Mouse (Mus musculus) forebrain, embryonic 16.5 days (tissue): ENCODE measurements around the gene Bicdl2. TPM values are rescaled to one million over a fixed set of nuclear protein-coding genes. Genes with fewer than 3 reads are reported as not detected.

Experiments used
- ATAC-seq: fragments of 200-750 bp; cut with Nextera tagmentation; 2 replicates; pipeline ENCODE4 v1.8.0; 2017; ENCODE audit warnings: mild to moderate bottlenecking, moderate library complexity
- H3K27ac ChIP-seq: fragments of 300-500 bp; sonication (generic); 2 replicates; pipeline ENCODE4 v1.5.1; 2014; ENCODE audit warnings: low read length, control low read depth
- H3K27me3 ChIP-seq: fragments of 300-500 bp; sonication (generic); replicated peaks from 2 replicates; pipeline ENCODE4 v1.6.1; 2014; ENCODE audit warnings: low read length; ENCODE audit not compliant: control insufficient read depth, insufficient read depth
- H3K36me3 ChIP-seq: fragments of 300-500 bp; sonication (generic); 2 replicates; pipeline ENCODE4 v1.6.1; 2014; ENCODE audit not compliant: control insufficient read depth, insufficient read depth
- H3K4me1 ChIP-seq: fragments of 300-500 bp; sonication (generic); replicated peaks from 2 replicates; pipeline ENCODE4 v1.6.1; 2014; ENCODE audit warnings: low read length; ENCODE audit not compliant: control insufficient read depth, insufficient read depth
- H3K4me2 ChIP-seq: fragments of 300-500 bp; sonication (generic); 2 replicates; pipeline ENCODE4 v1.6.1; 2014; ENCODE audit warnings: mild to moderate bottlenecking, low read length, control low read depth
- H3K4me3 ChIP-seq: fragments of 300-500 bp; sonication (generic); replicated peaks from 2 replicates; pipeline ENCODE4 v1.5.1; 2014; ENCODE audit warnings: mild to moderate bottlenecking, low read length, control low read depth
- H3K9ac ChIP-seq: fragments of 300-500 bp; sonication (generic); replicated peaks from 2 replicates; pipeline ENCODE4 v1.6.1; 2014; ENCODE audit warnings: low read depth, low read length, control low read depth
- H3K9me3 ChIP-seq: fragments of 300-500 bp; sonication (generic); 2 replicates; pipeline ENCODE4 v1.6.1; 2016; ENCODE audit warnings: low read length; ENCODE audit not compliant: control insufficient read depth
- WGBS: fragments of 180-500 bp; shearing (Covaris S2); extraction: QIAGEN DNeasy Blood & Tissue Kit; methylation state at CpG from one replicate; pipeline ENCODE4 v1.1.7; 2014; 5-methylcytosine and 5-hydroxymethylcytosine counted together
- polyA plus RNA-seq: library from polyadenylated mRNA; unstranded; fragments of >200 nt; fragmentation: Nextera tagmentation; extraction: Ambion mirVana; gene quantifications from 2 replicates; pipeline ENCODE4 v1.2.1, GENCODE M21; 2015

The Bicdl2 gene
- polyA plus RNA-seq: 0.39 TPM in 1 of 2 replicates, not detected in the other

GRCm38 (mm10) chr17:23660117-23660875 lies at the start of gene Bicdl2:
Bicdl2 (plus strand) TSS chr17:23660506.
- no peak within 1 kb of the TSS for H3K4me2 ChIP-seq

GRCm38 (mm10) chr17:23617087-23617486 lies 43.2 kb upstream of the Bicdl2 start:
- Histone ChIP-seq H3K9ac (no peak overlapping the region), H3K4me1 (no peaks in the 10 kb centered on the region), H3K4me2 (no peak overlapping the region), H3K36me3 (no peaks in the 10 kb centered on the region), H3K4me3 (no peak overlapping the region), H3K27me3 (peaks cover 6% of the 10 kb centered on the region; the same call in 1 of the 2 replicates), H3K9me3 (no peaks in the 10 kb centered on the region), H3K27ac (no peak overlapping the region)
- WGBS: 69% methylated on average over 9 of the region's 9 CpGs
- ATAC-seq: no peak

More at GRCm38 (mm10) chr17:23660117-23660875, at the start of gene Bicdl2:
- Histone ChIP-seq H3K4me3 (no peak within 1 kb of the TSS), H3K27ac (no peak within 1 kb of the TSS), H3K4me1 (0 out of 2 replicates have a peak, but pooled peaks cover 2% of the 10 kb centered on the region), H3K27me3 (peaks cover 38% of the 10 kb centered on the region), H3K36me3 (no peaks in the 10 kb centered on the region), H3K9me3 (no peaks in the 10 kb centered on the region), H3K9ac (no peak within 1 kb of the TSS)
- 5% methylated on average over 27 of the region's 27 CpGs for WGBS
- ATAC-seq: no peak

DNA sequence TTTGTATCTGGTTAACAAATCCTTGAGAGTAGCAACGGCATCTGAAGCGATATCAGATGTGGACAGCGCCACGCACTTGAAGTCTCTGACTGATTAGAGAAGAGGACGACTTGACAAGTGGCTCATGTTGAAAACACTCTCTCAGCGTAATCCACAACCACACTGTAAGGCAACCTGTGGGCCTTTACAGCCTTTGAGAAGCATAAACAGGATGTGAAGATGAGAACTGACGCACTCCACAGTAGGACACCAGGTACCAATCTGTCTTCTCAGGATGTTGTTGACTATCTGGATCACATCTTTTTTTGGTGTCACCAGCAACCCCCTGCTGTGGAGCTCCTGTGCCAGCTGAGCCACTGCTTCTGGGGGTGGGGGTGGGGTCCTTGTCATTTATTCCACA lies 40.0 kb upstream of the Bicdl2 start:
- no peak for ATAC-seq

DNA sequence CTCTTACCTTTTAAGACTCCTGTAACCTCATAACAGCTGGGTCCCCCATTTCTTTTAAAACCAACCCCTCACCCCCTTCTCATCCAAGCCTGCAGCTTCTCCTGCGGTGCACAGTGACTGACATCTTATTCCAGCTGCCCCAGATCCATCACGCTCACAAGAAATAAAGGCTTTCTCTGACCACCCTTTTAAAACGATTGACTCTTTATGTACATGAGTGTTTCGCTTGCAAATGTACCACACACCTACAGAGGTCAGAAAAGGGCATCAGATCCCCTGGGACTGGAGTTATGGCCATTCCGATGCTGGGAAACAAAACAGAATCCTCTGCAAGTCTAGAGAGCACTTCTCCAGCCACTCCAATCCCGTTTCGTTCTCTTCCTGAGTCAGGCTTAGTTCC lies 32.5 kb upstream of the Bicdl2 start:
- H3K27me3 ChIP-seq: no peaks in the 10 kb centered on the region
- H3K36me3 ChIP-seq: no peaks in the 10 kb centered on the region
- H3K9ac ChIP-seq: no peak overlapping the region
- 36% methylated on average over 7 of the region's 7 CpGs for WGBS
- no peaks in the 10 kb centered on the region for H3K9me3 ChIP-seq
- no peak overlapping the region for H3K4me2 ChIP-seq
- H3K4me3 ChIP-seq: no peak overlapping the region
- H3K4me1 ChIP-seq: peaks cover 5% of the 10 kb centered on the region; the same call in 1 of the 2 replicates
- H3K27ac ChIP-seq: no peak overlapping the region
- no peak for ATAC-seq

More for the DNA sequence above, 40.0 kb upstream of the Bicdl2 start:
- H3K4me3 ChIP-seq: no peak overlapping the region
- H3K27ac ChIP-seq: no peak overlapping the region
- 85% methylated on average over 7 of the region's 7 CpGs for WGBS
- no peak overlapping the region for H3K9ac ChIP-seq
- no peaks in the 10 kb centered on the region for H3K9me3 ChIP-seq
- no peaks in the 10 kb centered on the region for H3K4me1 ChIP-seq
- H3K27me3 ChIP-seq: peaks cover 6% of the 10 kb centered on the region; the same call in 1 of the 2 replicates
- H3K36me3 ChIP-seq: no peaks in the 10 kb centered on the region
- no peak overlapping the region for H3K4me2 ChIP-seq

- Histone ChIP-seq H3K9ac (no peak overlapping the region; the same call in 1 of the 2 replicates), H3K4me3 (peak overlapping the region; percentile 4; the same call in 1 of the 2 replicates), H3K27ac (no peak overlapping the region), H3K4me1 (peaks cover 5% of the 10 kb centered on the region; the same call in 1 of the 2 replicates), H3K9me3 (no peaks in the 10 kb centered on the region), H3K36me3 (no peaks in the 10 kb centered on the region), H3K4me2 (peak overlapping the region; percentile 45), H3K27me3 (no peaks in the 10 kb centered on the region)
- WGBS: 14% methylated on average over 22 of the region's 22 CpGs
- ATAC-seq: peak; percentile 84
These were observed 29.9 kb upstream of the Bicdl2 start for GRCm38 (mm10) chr17:23630195-23631020.

DNA sequence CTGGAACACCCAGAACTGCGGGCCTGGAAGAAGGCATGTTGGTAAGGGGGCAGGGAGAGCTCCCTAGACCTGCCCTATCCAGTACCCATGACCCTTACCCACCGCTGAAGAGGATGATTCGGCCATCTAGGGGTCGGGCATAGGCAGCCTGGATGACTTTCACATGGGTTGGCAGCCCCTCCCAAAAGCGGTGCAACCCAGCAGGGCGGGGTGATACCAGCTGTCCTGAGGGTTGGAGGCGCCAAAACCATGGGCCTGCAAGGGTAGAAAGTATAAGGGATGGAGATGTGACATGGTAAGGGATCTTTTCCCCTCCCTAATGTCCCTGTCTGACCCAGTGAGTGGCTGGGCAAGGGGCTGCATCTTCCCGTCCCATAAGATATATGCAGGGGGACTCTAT lies 29.1 kb upstream of the Bicdl2 start:
- Histone ChIP-seq H3K4me1 (peaks cover 5% of the 10 kb centered on the region; the same call in 1 of the 2 replicates), H3K36me3 (no peaks in the 10 kb centered on the region), H3K27me3 (no peaks in the 10 kb centered on the region), H3K4me3 (no peak overlapping the region), H3K9ac (no peak overlapping the region), H3K27ac (no peak overlapping the region), H3K9me3 (no peaks in the 10 kb centered on the region), H3K4me2 (no peak overlapping the region)
- no peak for ATAC-seq
- WGBS: 88% methylated on average over 8 of the region's 8 CpGs

GRCm38 (mm10) chr17:23644613-23645495 lies 15.5 kb upstream of the Bicdl2 start, which contains the start of gene Mmp25:
Mmp25 (minus strand) TSS chr17:23645277.
- Histone ChIP-seq H3K36me3 (no peaks in the 10 kb centered on the region), H3K4me1 (peaks cover 8% of the 10 kb centered on the region), H3K27ac (no peak within 1 kb of the TSS), H3K27me3 (peaks cover 31% of the 10 kb centered on the region), H3K4me2 (peak within 1 kb of the TSS; percentile 60), H3K4me3 (peak within 1 kb of the TSS; percentile 41), H3K9me3 (no peaks in the 10 kb centered on the region), H3K9ac (peak within 1 kb of the TSS; percentile 36; the same call in 1 of the 2 replicates)
- WGBS: under 1% methylated on average over 58 of the region's 58 CpGs
- no peak for ATAC-seq

DNA sequence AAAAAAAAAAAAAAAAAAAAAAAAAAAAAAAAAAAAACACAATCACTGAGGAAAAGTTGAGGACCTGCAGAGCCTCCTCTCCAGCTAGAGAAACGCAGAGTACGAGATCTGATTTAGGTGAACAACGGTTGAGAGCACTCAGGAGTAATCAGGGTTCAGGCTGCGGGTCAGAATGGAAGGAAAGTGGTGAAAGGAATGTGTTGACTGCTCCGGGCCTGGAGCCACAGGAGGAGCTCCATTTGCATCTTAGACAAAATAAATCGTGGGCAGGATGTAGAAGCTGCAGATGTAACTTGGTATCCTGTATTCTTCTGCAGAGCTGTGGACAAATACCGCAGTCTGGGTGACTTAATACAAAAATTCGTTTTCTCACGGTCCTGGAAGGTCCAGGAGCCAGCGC lies 14.4 kb upstream of the Bicdl2 start:
- ATAC-seq: no peak
- Histone ChIP-seq H3K36me3 (no peaks in the 10 kb centered on the region), H3K9me3 (no peaks in the 10 kb centered on the region), H3K4me2 (no peak overlapping the region), H3K27me3 (peaks cover 31% of the 10 kb centered on the region), H3K4me3 (no peak overlapping the region), H3K4me1 (peaks cover 8% of the 10 kb centered on the region), H3K27ac (no peak overlapping the region), H3K9ac (no peak overlapping the region)
- WGBS: 31% methylated on average over 10 of the region's 10 CpGs
